Mouse (Mus musculus): ENCODE data around the gene Efcab6. TPM values are rescaled to one million over a fixed set of nuclear protein-coding genes. Genes with fewer than 3 reads are reported as not detected.

Efcab6 gene
- polyA plus RNA-seq, 1 experiment: not detected

DNA sequence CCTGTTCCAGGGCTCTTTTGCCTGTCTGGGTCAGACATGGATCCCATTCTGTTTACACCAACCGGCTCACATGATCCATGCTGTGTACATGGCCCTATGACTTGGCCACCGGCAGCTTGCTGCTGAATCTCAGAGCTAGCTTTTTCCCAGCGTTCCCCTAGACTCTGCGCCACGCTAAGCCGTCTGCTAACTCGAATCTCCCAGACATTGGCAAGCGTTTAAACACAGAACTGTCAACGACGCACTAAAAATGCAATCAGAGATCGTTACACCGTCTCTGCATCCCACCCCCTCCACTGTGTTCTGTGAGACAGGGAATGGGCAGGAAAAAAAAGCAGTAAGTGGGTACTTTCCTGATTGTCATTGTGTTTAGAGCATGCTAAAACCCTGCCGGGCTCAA is 236.0 kb downstream of the Efcab6 start:
- TF ChIP-seq GATA1 (IDR thresholded peaks at IDR 0.05; ENCODE audit: low read length): no peak

DNA sequence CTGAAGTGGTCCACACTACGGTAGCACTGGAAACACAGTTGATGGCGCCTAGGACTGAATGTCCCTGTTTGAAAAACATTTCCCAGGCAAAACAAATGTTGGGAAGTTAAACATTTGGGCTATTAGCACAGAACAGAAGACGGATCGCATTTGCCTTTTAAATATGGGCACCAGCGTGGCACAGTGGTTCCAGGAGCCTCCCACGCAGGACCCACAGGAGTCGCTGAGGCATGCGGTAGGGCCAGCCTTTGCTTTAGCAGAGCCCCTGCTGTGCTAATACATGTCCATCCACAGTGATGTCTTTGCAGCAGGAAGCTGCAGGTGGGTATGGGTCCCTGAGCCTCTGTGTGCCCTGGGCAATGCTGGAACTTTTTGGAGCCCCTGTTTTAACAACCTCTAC is 237.2 kb downstream of the Efcab6 start:
- TF ChIP-seq GATA1 (IDR thresholded peaks at IDR 0.05; ENCODE audit: low read length): no peak

Other genes with a start within 250 kb of the Efcab6 start
- gene Sult4a1, start 40.4 kb upstream of the Efcab6 start, polyA plus RNA-seq (2012): not detected in 2 replicates
- gene Pnpla5, start 57.8 kb upstream of the Efcab6 start, polyA plus RNA-seq (2012): not detected in 2 replicates
- not detected in 2 replicates for gene Pnpla3, start 102.5 kb upstream of the Efcab6 start, polyA plus RNA-seq (2012)
- gene Samm50, start 126.9 kb upstream of the Efcab6 start, polyA plus RNA-seq (2012): 53.5 and 60.1 TPM in 2 replicates
- gene Parvb, start 166.7 kb upstream of the Efcab6 start, polyA plus RNA-seq (2012): 0.02 TPM in 1 of 2 replicates, not detected in the other